In the genomic region with DNA sequence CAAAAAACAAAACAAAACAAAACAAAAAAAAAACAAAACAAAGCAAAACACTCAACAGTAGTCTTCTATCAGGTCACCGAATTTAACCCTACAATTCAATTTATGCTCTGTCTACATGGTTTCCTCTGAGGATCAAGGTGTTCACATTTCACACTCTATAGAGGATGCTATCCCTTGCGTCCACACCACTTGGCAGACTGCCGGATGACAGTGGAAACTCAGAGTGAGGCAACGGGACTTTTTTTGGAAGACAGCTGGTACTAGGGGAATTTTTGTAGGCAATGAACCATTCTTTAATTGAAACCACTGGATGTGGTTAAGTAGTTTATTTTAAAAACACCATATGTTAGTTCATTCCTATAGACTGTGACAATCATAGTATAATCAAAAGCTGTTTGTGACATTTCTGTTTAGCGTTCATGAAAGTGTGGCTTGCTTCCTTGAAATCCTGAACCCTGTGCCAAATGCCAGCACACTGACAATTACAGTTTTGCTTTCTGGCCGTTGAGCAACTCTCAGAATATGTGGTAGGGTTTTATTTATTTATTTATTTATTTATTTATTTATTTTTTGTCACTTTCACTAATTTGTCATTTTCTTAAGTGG, we compare ENCODE assay signal across 19 mouse cellular contexts.
DNase-seq lines count a peak whose midpoint lies in the region; ATAC-seq lines count a peak whose summit lies in the region.
"Had no signal": no experiment of that assay in that cellular context is flagged by ENCODE, and none has a peak within 500 bp of the region (broad histone marks: within the 10 kb centered on the region; RNA-seq: fewer than 3 reads in every experiment).

No protein-coding gene starts in this region.

- peak; percentile 71 for DNase-seq in embryonic facial prominence, embryonic 14.5 days (ENCODE audit: low spot score)
- DNase-seq in embryonic facial prominence, embryonic 10.5 days (ENCODE audit: low spot score) = no peak
- no peak for DNase-seq in lung, postnatal 14 days
- DNase-seq in Muller cell, postnatal 12 days (ENCODE audit: inconsistent ontology term) = peak; percentile 32
- DNase-seq in cerebellum, postnatal 10 days = peak; percentile 40 to 54
- DNase-seq in frontal cortex, postnatal 14 days (ENCODE audit: low spot score in 2 of 2) = no peak
- DNase-seq in thymus, postnatal 25 days = no peak
- DNase-seq: gastrocnemius, postnatal 36 days; heart, postnatal 4 days; kidney, adult 9 months; kidney, postnatal 4 days; thymus, adult 2 months had no signal

- no peak overlapping the region for H3K27ac ChIP-seq in embryonic facial prominence, embryonic 14.5 days (replicated peaks; ENCODE audit: low read depth, low read length)
- no peak overlapping the region for H3K27ac ChIP-seq in embryonic facial prominence, embryonic 10.5 days (replicated peaks)
- no peak overlapping the region for H3K27ac ChIP-seq in lung, embryonic 15.5 days
- H3K27ac ChIP-seq: forebrain, embryonic 15.5 days; heart, embryonic 13.5 days; liver, embryonic 14.5 days had no signal

- no peaks in the 10 kb centered on the region for H3K36me3 ChIP-seq in embryonic facial prominence, embryonic 14.5 days (ENCODE audit: control insufficient read depth, insufficient read depth, low read length)
- H3K36me3 ChIP-seq in embryonic facial prominence, embryonic 10.5 days (replicated peaks) = no peaks in the 10 kb centered on the region
- no peaks in the 10 kb centered on the region for H3K36me3 ChIP-seq in lung, embryonic 15.5 days
- H3K36me3 ChIP-seq: forebrain, embryonic 15.5 days; heart, embryonic 13.5 days had no signal

- H3K4me3 ChIP-seq in embryonic facial prominence, embryonic 14.5 days (ENCODE audit: low read depth, low read length) = no peak overlapping the region
- H3K4me3 ChIP-seq in embryonic facial prominence, embryonic 10.5 days = no peak overlapping the region
- no peak overlapping the region for H3K4me3 ChIP-seq in lung, embryonic 15.5 days
- H3K4me3 ChIP-seq: forebrain, embryonic 15.5 days; heart, embryonic 13.5 days; megakaryocyte, embryonic 14.5 days had no signal

- no peaks in the 10 kb centered on the region for H3K27me3 ChIP-seq in embryonic facial prominence, embryonic 14.5 days (replicated peaks; ENCODE audit: control insufficient read depth, insufficient read depth, low read length)
- no peaks in the 10 kb centered on the region for H3K27me3 ChIP-seq in embryonic facial prominence, embryonic 10.5 days (replicated peaks; ENCODE audit: low read depth, poor library complexity, severe bottlenecking)
- no peaks in the 10 kb centered on the region for H3K27me3 ChIP-seq in lung, embryonic 15.5 days
- H3K27me3 ChIP-seq: forebrain, embryonic 15.5 days; heart, embryonic 13.5 days had no signal

- H3K9me3 ChIP-seq in embryonic facial prominence, embryonic 14.5 days (ENCODE audit: control insufficient read depth, low read length) = no peaks in the 10 kb centered on the region
- no peaks in the 10 kb centered on the region for H3K9me3 ChIP-seq in embryonic facial prominence, embryonic 10.5 days
- H3K9me3 ChIP-seq in lung, embryonic 15.5 days = no peaks in the 10 kb centered on the region
- H3K9me3 ChIP-seq: forebrain, embryonic 15.5 days; heart, embryonic 13.5 days; megakaryocyte, embryonic 14.5 days had no signal

- H3K4me1 ChIP-seq in embryonic facial prominence, embryonic 14.5 days (ENCODE audit: control insufficient read depth, insufficient read depth, low read length) = peaks cover 10% of the 10 kb centered on the region; the same call in 1 of the 2 replicates
- H3K4me1 ChIP-seq in embryonic facial prominence, embryonic 10.5 days = peaks cover 12% of the 10 kb centered on the region
- H3K4me1 ChIP-seq in lung, embryonic 15.5 days = 0 out of 2 replicates have a peak, but pooled peaks cover 7% of the 10 kb centered on the region
- H3K4me1 ChIP-seq: forebrain, embryonic 15.5 days had no signal

- ATAC-seq in embryonic facial prominence, embryonic 14.5 days (ENCODE audit: low read depth) = peak; percentile 22; the same call in 1 of the 2 replicates
- ATAC-seq in lung, embryonic 15.5 days (ENCODE audit: borderline replicate concordance, extremely low read depth, low FRiP score, low TSS enrichment) = peak; percentile 65; the same call in 1 of the 2 replicates
- ATAC-seq: activated CD4-positive, CD25-positive, alpha-beta regulatory T cell, adult 4 months; forebrain, embryonic 15.5 days; midbrain, embryonic 16.5 days had no signal

- H3K9ac ChIP-seq in embryonic facial prominence, embryonic 14.5 days (ENCODE audit: low read depth, low read length) = no peak overlapping the region
- no peak overlapping the region for H3K9ac ChIP-seq in lung, embryonic 15.5 days
- H3K9ac ChIP-seq: forebrain, embryonic 15.5 days; heart, embryonic 13.5 days; liver, embryonic 14.5 days had no signal

- H3K4me2 ChIP-seq in embryonic facial prominence, embryonic 14.5 days (ENCODE audit: low read depth, low read length) = no peak overlapping the region
- no peak overlapping the region for H3K4me2 ChIP-seq in lung, embryonic 15.5 days
- H3K4me2 ChIP-seq: forebrain, embryonic 15.5 days; heart, embryonic 13.5 days had no signal

- 53% methylated on average over 6 of the region's 6 CpGs for WGBS in embryonic facial prominence, embryonic 14.5 days
- 85% methylated on average over 6 of the region's 6 CpGs for WGBS in embryonic facial prominence, embryonic 10.5 days
- 55% methylated on average over 6 of the region's 6 CpGs for WGBS in lung, embryonic 15.5 days

Comparison
In these comparisons a context has a peak if more than half of its experiments do, and no peak if none do; other contexts are left out.
1. DNase-seq: peak in embryonic facial prominence, embryonic 14.5 days (single experiment), Muller cell, postnatal 12 days (single experiment) and cerebellum, postnatal 10 days (2 of 2); none in embryonic facial prominence, embryonic 10.5 days (single experiment), lung, postnatal 14 days (single experiment), frontal cortex, postnatal 14 days (0 of 2) and thymus, postnatal 25 days (single experiment).